Mouse (Mus musculus): ENCODE measurements around the gene Faf1. TPM values are rescaled to one million over a fixed set of nuclear protein-coding genes. Genes with fewer than 3 reads are reported as not detected.

Faf1 gene
- polyA plus RNA-seq, 1 experiment from 2014 or later: 23.0 TPM

- Histone ChIP-seq H3K4me3 (no peak overlapping the region), H3K27ac (no peak overlapping the region), H3K4me2 (no peak overlapping the region), H3K9ac (no peak overlapping the region), H3K9me3 (no peaks in the 10 kb centered on the region), H3K27me3 (no peaks in the 10 kb centered on the region), H3K4me1 (no peaks in the 10 kb centered on the region), H3K36me3 (no peaks in the 10 kb centered on the region)
- no peak for ATAC-seq (ENCODE audit: insufficient number of reproducible peaks, low FRiP score, low TSS enrichment, low read depth)
- 9% methylated on average over 2 of the region's 2 CpGs for WGBS
Measured at GRCm38 (mm10) chr4:109729281-109729680, 52.9 kb downstream of the Faf1 start.

- H3K4me1 ChIP-seq: no peaks in the 10 kb centered on the region
- 37% methylated on average over 1 of the region's 1 CpGs for WGBS
- no peaks in the 10 kb centered on the region for H3K27me3 ChIP-seq
- ATAC-seq (ENCODE audit: insufficient number of reproducible peaks, low FRiP score, low TSS enrichment, low read depth): no peak
- no peak overlapping the region for H3K4me3 ChIP-seq
- no peak overlapping the region for H3K9ac ChIP-seq
- H3K4me2 ChIP-seq: no peak overlapping the region
- H3K36me3 ChIP-seq: peaks cover 4% of the 10 kb centered on the region; the same call in 1 of the 2 replicates
- no peaks in the 10 kb centered on the region for H3K9me3 ChIP-seq
- H3K27ac ChIP-seq: no peak overlapping the region
Measured at GRCm38 (mm10) chr4:109735754-109736153, 59.4 kb downstream of the Faf1 start.

GRCm38 (mm10) chr4:109743984-109744383 lies 67.6 kb downstream of the Faf1 start:
- no peaks in the 10 kb centered on the region for H3K27me3 ChIP-seq
- H3K9me3 ChIP-seq: no peaks in the 10 kb centered on the region
- no peak for ATAC-seq (ENCODE audit: insufficient number of reproducible peaks, low FRiP score, low TSS enrichment, low read depth)
- H3K36me3 ChIP-seq: peaks cover 2% of the 10 kb centered on the region; the same call in 1 of the 2 replicates
- WGBS: 57% methylated on average over 2 of the region's 2 CpGs
- H3K9ac ChIP-seq: no peak overlapping the region
- H3K27ac ChIP-seq: no peak overlapping the region
- no peak overlapping the region for H3K4me3 ChIP-seq
- no peak overlapping the region for H3K4me2 ChIP-seq
- no peaks in the 10 kb centered on the region for H3K4me1 ChIP-seq

DNA sequence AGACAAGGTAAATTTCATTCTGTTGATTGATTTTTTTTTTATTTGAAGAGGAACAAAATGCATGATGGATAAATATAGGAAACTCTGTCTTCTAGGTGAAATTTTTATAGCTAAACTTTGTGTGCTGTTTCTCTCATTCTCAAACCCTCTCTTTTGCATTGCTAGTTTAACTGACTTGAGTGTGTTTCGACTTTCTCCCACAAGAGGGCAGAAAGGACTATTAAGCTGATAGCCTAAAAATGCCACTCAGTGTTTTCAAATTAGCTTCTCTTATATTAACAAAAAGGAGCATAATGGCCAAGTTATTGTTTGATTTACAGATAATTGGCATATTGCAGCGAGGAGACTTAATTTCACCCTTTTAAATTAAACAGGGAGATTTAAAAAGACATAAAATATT lies 82.6 kb downstream of the Faf1 start:
- Histone ChIP-seq H3K9me3 (no peaks in the 10 kb centered on the region), H3K4me3 (no peak overlapping the region), H3K27ac (no peak overlapping the region), H3K36me3 (no peaks in the 10 kb centered on the region), H3K27me3 (no peaks in the 10 kb centered on the region), H3K4me2 (no peak overlapping the region), H3K4me1 (no peaks in the 10 kb centered on the region), H3K9ac (no peak overlapping the region)
- WGBS: 30% methylated on average over 2 of the region's 2 CpGs
- no peak for ATAC-seq (ENCODE audit: insufficient number of reproducible peaks, low FRiP score, low TSS enrichment, low read depth)

DNA sequence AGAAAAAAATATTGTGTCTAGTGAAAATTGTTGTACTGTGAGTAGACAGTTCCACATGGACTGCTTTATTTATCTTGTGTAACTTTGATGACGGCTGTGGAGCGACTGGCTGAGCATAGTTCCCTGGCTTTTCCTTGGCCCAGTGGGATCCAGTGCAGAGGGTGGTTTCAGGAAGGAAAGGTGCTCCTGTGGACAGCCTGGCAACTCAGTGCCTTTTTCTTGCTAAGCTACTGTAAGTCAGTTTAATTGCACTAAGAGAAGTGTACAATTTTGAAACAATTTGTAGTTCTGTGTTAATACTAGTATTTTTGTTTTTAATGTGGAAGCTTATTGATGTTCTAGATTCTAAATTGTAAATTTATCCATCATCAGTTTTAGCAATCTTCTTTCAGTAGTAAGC lies 83.5 kb downstream of the Faf1 start:
- no peak overlapping the region for H3K27ac ChIP-seq
- ATAC-seq (ENCODE audit: insufficient number of reproducible peaks, low FRiP score, low TSS enrichment, low read depth): no peak
- no peak overlapping the region for H3K9ac ChIP-seq
- H3K9me3 ChIP-seq: no peaks in the 10 kb centered on the region
- WGBS: 77% methylated on average over 2 of the region's 2 CpGs
- H3K4me2 ChIP-seq: no peak overlapping the region
- no peaks in the 10 kb centered on the region for H3K4me1 ChIP-seq
- H3K4me3 ChIP-seq: no peak overlapping the region
- H3K27me3 ChIP-seq: no peaks in the 10 kb centered on the region
- no peaks in the 10 kb centered on the region for H3K36me3 ChIP-seq

DNA sequence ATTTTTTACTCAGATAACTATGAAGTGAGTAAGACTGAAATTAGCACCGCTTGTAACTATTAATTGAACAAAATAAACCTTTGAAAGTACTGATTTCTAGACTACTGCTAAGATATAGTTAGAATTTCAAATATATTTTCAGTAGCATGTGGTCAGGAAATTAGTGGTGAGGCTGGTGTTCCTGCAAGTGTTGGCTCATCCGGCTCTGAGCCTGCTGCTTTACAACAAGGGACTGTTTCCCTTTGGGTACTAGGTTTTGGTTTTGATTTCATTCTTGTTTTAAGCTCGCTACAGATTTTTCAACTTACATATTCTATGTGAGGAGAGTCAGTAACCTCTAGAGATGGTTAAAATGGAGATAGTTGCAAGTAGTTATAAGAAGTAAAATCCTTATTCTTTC lies 84.1 kb downstream of the Faf1 start:
- no peak overlapping the region for H3K9ac ChIP-seq
- no peaks in the 10 kb centered on the region for H3K27me3 ChIP-seq
- no peak overlapping the region for H3K4me3 ChIP-seq
- H3K27ac ChIP-seq: no peak overlapping the region
- no peak for ATAC-seq (ENCODE audit: insufficient number of reproducible peaks, low FRiP score, low TSS enrichment, low read depth)
- no peak overlapping the region for H3K4me2 ChIP-seq
- no peaks in the 10 kb centered on the region for H3K4me1 ChIP-seq
- 52% methylated on average over 3 of the region's 3 CpGs for WGBS
- no peaks in the 10 kb centered on the region for H3K9me3 ChIP-seq
- no peaks in the 10 kb centered on the region for H3K36me3 ChIP-seq

DNA sequence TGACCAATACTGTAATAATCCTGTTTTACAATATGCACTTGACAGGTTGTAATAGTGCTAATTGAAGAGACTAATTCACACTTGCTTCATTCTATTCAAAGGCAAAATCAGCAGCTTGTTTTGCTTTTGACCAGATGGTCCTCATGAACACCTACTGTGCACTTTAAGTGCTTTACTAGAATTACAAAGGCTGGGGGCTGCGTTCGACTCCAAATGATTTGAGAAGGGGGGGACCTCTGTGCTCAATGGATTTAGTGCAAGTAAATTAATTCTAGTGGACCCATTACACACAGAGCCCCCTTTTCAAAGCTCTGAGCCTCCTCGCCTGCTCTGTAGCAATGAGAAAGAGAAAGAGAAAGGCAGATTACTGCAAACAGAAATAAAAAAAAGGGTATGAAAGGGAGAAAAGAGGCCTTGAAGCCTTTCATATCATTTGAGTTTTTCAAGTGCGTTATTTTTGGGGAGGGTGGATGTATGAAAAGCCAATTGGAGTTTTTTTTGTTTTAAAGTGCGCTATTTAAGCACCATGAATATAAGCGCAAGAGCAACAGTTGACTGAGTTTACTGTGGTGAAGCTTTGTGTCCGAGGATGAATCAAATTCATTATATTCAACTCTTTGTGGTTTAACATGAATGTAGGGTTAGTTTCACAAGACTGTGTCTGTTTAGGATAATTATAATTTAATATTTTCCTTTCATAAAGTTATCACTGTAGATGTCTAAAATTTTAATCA lies 86.5 kb downstream of the Faf1 start:
- Histone ChIP-seq H3K27ac (no peak overlapping the region), H3K4me3 (no peak overlapping the region), H3K9ac (no peak overlapping the region), H3K4me1 (no peaks in the 10 kb centered on the region), H3K36me3 (no peaks in the 10 kb centered on the region), H3K9me3 (no peaks in the 10 kb centered on the region), H3K4me2 (no peak overlapping the region), H3K27me3 (no peaks in the 10 kb centered on the region)
- no peak for ATAC-seq (ENCODE audit: insufficient number of reproducible peaks, low FRiP score, low TSS enrichment, low read depth)
- WGBS: 46% methylated on average over 7 of the region's 7 CpGs

DNA sequence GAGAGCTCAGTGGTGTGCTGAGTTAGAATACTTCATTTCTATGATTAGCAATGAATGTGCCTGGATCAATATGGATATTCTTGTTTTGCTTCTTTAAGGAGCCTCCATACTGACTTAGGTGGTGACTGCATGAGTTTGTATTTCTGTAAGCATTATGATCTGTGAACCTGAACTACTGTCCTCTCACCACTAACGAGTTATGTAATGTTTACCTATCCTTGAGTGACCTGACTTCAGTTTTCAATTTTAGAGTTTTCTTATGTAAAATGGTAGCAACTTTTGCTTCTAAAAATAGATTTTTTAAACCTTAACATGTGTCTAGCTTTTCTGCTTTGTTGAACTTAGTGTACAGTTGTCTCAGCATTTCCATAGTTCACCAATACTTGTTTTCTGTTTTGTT lies 92.7 kb downstream of the Faf1 start:
- H3K36me3 ChIP-seq: no peaks in the 10 kb centered on the region
- H3K9me3 ChIP-seq: no peaks in the 10 kb centered on the region
- no peak overlapping the region for H3K4me3 ChIP-seq
- ATAC-seq (ENCODE audit: insufficient number of reproducible peaks, low FRiP score, low TSS enrichment, low read depth): no peak
- no peak overlapping the region for H3K4me2 ChIP-seq
- H3K27me3 ChIP-seq: no peaks in the 10 kb centered on the region
- WGBS: 83% methylated on average over 1 of the region's 1 CpGs
- no peak overlapping the region for H3K9ac ChIP-seq
- H3K4me1 ChIP-seq: no peaks in the 10 kb centered on the region
- no peak overlapping the region for H3K27ac ChIP-seq

DNA sequence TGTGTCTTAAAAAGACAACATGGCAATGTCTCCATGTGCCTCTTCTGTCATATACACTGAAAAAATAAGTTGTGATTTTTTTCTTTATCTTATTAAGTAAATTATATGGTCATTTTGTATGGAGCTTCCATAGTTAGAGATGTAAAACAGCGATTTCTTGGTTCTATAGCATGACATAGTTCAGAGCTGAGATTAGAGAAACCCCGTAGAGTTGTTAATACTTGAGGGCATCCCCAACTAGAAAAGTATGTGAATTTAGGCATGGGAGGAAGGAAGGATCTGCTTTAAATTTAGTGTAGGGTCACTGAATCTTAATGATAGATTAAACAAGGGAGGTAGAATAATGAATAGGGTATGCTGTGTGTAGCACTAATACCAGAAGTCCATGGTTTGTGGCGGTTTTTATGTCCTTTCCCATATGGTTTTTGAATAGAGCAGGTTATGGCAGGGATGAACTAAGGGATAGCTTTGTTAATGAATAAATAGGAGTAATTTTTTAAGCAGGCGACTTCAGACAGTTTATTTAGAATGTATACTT lies 106.3 kb downstream of the Faf1 start:
- H3K9ac ChIP-seq: no peak overlapping the region
- H3K4me2 ChIP-seq: no peak overlapping the region
- no peaks in the 10 kb centered on the region for H3K9me3 ChIP-seq
- no peaks in the 10 kb centered on the region for H3K27me3 ChIP-seq
- WGBS: 57% methylated on average over 4 of the region's 4 CpGs
- no peak for ATAC-seq (ENCODE audit: insufficient number of reproducible peaks, low FRiP score, low TSS enrichment, low read depth)
- H3K36me3 ChIP-seq: no peaks in the 10 kb centered on the region
- H3K4me3 ChIP-seq: no peak overlapping the region
- no peaks in the 10 kb centered on the region for H3K4me1 ChIP-seq
- H3K27ac ChIP-seq: no peak overlapping the region

DNA sequence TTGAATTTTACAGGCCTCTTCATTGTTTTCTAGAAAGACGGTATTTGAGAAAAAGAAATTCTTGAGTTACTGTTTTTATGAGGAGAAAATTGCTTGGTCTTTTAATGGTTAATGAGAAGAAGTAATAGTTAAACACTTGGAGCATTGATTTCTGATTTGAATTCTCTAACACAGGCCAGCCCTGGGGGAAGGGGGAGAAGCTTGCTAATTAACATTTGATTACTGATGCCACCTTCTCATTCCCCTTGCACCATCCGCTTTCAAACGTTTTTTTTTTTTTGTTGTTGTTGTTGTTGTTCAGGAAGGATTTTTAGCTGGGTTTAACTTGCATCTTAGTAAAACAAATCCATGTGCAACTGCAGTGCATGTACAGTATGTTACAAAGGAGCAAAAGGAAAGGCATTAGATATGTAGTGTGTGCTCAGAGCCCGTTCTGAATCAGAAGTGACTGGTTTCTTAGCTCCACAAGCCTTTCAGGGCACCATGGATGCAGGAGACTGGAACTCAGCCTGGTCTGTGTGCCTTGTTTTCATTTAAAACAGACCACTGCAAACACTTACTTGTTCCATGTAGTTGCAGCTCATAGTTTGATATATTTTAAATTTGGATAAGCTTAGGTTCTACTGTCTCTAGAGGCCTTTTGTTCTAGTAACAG lies 113.1 kb downstream of the Faf1 start:
- Histone ChIP-seq H3K27me3 (no peaks in the 10 kb centered on the region), H3K9me3 (no peaks in the 10 kb centered on the region), H3K4me2 (no peak overlapping the region), H3K9ac (no peak overlapping the region), H3K4me1 (no peaks in the 10 kb centered on the region), H3K27ac (no peak overlapping the region), H3K36me3 (no peaks in the 10 kb centered on the region), H3K4me3 (no peak overlapping the region)
- no peak for ATAC-seq (ENCODE audit: insufficient number of reproducible peaks, low FRiP score, low TSS enrichment, low read depth)
- 44% methylated on average over 4 of the region's 4 CpGs for WGBS

DNA sequence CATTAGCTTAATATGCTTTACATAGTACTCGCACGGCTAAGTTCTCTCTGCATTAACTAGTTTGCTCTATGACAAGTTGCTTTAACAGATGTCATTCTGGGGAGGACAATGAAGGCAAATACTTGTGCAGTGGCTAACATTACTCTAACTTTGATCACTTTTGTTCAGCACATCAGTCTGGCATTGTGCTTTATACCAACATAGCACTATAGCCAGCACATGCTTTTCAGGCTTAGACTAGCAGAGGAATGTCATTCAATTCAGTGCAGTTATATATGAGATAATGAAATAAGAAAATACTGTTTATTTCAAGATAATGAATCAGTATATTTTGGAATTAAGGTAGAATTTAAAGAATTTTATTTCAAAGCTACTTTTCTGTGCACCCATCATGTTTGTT lies 115.9 kb downstream of the Faf1 start:
- Histone ChIP-seq H3K4me2 (no peak overlapping the region), H3K27me3 (no peaks in the 10 kb centered on the region), H3K9me3 (no peaks in the 10 kb centered on the region), H3K4me1 (no peaks in the 10 kb centered on the region), H3K4me3 (no peak overlapping the region), H3K36me3 (no peaks in the 10 kb centered on the region), H3K9ac (no peak overlapping the region), H3K27ac (no peak overlapping the region)
- no peak for ATAC-seq (ENCODE audit: insufficient number of reproducible peaks, low FRiP score, low TSS enrichment, low read depth)
- WGBS: 78% methylated on average over 2 of the region's 2 CpGs

- WGBS: 94% methylated on average over 2 of the region's 2 CpGs
- ATAC-seq (ENCODE audit: insufficient number of reproducible peaks, low FRiP score, low TSS enrichment, low read depth): no peak
- H3K4me1 ChIP-seq: no peaks in the 10 kb centered on the region
Measured at GRCm38 (mm10) chr4:109793072-109793471, 116.7 kb downstream of the Faf1 start.

More at GRCm38 (mm10) chr4:109793072-109793471, 116.7 kb downstream of the Faf1 start:
- no peaks in the 10 kb centered on the region for H3K27me3 ChIP-seq
- no peaks in the 10 kb centered on the region for H3K9me3 ChIP-seq
- no peak overlapping the region for H3K27ac ChIP-seq
- no peak overlapping the region for H3K9ac ChIP-seq
- no peak overlapping the region for H3K4me2 ChIP-seq
- H3K36me3 ChIP-seq: no peaks in the 10 kb centered on the region
- H3K4me3 ChIP-seq: no peak overlapping the region
